8 mouse cellular contexts compared by ENCODE assay signal in the genomic region with DNA sequence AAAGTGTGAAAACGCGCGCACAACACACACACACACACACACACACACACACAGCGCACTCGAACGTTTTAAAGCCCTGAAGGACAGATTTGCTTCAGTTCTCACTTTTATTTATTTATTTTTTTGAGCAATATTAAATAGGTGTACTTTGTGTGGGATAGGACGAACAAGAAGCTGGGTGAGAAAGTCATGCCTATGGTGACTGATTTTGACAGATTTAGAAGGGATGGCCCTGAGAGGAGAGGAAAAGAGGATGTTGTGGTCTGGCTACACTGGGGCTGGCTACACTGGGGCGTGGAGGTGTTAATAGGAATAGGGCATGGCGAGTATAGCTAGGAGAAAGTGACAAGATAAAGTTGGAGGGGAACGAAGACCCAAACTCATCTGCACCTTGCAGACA. TPM values are rescaled to one million over a fixed set of nuclear protein-coding genes. Genes with fewer than 3 reads are reported as not detected.
DNase-seq lines count a peak whose midpoint lies in the region; TF ChIP-seq lines count a peak whose summit lies in the region.

No protein-coding gene starts in this region.

- peak; percentile 37 for DNase-seq in cerebellum, adult 11-12 months
- no peak for DNase-seq in cerebellum, postnatal 4 days (ENCODE audit: low spot score in 2 of 2)
- DNase-seq in thymus, adult 2 months = no peak
- DNase-seq in thymus, postnatal 4 days = no peak
- DNase-seq in limb, embryonic 10.5 days (ENCODE audit: low spot score) = no peak
- DNase-seq in layer of hippocampus, postnatal 25 days (ENCODE audit: extremely low spot score in 1 of 2, low spot score in 1 of 2) = no peak
- no peak for DNase-seq in ovary, postnatal 36 days (ENCODE audit: low spot score)

- no peak overlapping the region for H3K27ac ChIP-seq in thymus, adult 2 months (ENCODE audit: control insufficient read depth, insufficient read depth, low read length)
- peak overlapping the region; percentile 99 for H3K27ac ChIP-seq in limb, embryonic 10.5 days

- peak overlapping the region; percentile 80 for H3K4me2 ChIP-seq in myocyte (ENCODE audit: low read depth)

- peak overlapping the region; percentile 83 for H3K4me3 ChIP-seq in thymus, adult 2 months (ENCODE audit: control insufficient read depth, insufficient read depth, low read length)
- H3K4me3 ChIP-seq in limb, embryonic 10.5 days = peak overlapping the region; percentile 99
- H3K4me3 ChIP-seq in myocyte = peak overlapping the region; percentile 90

- no peaks in the 10 kb centered on the region for H3K27me3 ChIP-seq in thymus, adult 2 months (ENCODE audit: control insufficient read depth, insufficient read depth, low read length)
- no peaks in the 10 kb centered on the region for H3K27me3 ChIP-seq in limb, embryonic 10.5 days (ENCODE audit: low read depth, poor library complexity, severe bottlenecking)
- H3K27me3 ChIP-seq in myocyte (ENCODE audit: control insufficient read depth, insufficient read depth, insufficient read length) = no peaks in the 10 kb centered on the region

- peaks cover 8% of the 10 kb centered on the region for H3K4me1 ChIP-seq in thymus, adult 2 months (replicated peaks; ENCODE audit: control insufficient read depth, insufficient read depth, low read length)
- H3K4me1 ChIP-seq in limb, embryonic 10.5 days = peaks cover 22% of the 10 kb centered on the region

- no peaks in the 10 kb centered on the region for H3K9me3 ChIP-seq in limb, embryonic 10.5 days (replicated peaks)

- no peak for TF ChIP-seq POLR2A in thymus, adult 2 months (IDR thresholded peaks at IDR 0.05; ENCODE audit: control insufficient read depth, extremely low read depth, insufficient read depth, low read length, poor library complexity)
- no peak for TF ChIP-seq POLR2A in myocyte (IDR thresholded peaks at IDR 0.05; ENCODE audit: insufficient read length, low read depth)

- peaks cover 35% of the 10 kb centered on the region for H3K79me2 ChIP-seq in myocyte (ENCODE audit: control insufficient read depth, insufficient read depth)

- peak overlapping the region; percentile 87 for H3ac ChIP-seq in myocyte (ENCODE audit: control insufficient read depth, insufficient read length)

- TF ChIP-seq CTCF in thymus, adult 2 months (IDR thresholded peaks at IDR 0.05; ENCODE audit: borderline replicate concordance, control insufficient read depth, extremely low read depth, insufficient read depth, low read length, poor library complexity) = no peak

- WGBS in thymus, adult 2 months = 16% methylated on average over 10 of the region's 10 CpGs
- WGBS in limb, embryonic 10.5 days = 63% methylated on average over 10 of the region's 10 CpGs

- no peaks in the 10 kb centered on the region for H3K36me3 ChIP-seq in thymus, adult 2 months (ENCODE audit: control insufficient read depth, insufficient read depth, low read length)
- H3K36me3 ChIP-seq in limb, embryonic 10.5 days = no peaks in the 10 kb centered on the region
- no peaks in the 10 kb centered on the region for H3K36me3 ChIP-seq in myocyte (ENCODE audit: control insufficient read depth, insufficient read depth)

TF ChIP-seq in myocyte, 11 proteins besides CTCF, POLR2A, EP300 and RAD21:
- no peak for TF ChIP-seq REST (IDR thresholded peaks at IDR 0.05; ENCODE audit: insufficient read depth, insufficient read length)
- TF ChIP-seq POLR2AphosphoS2 (IDR thresholded peaks at IDR 0.05; ENCODE audit: insufficient read length, low read depth) = peak; percentile 22
TF ChIP-seq in myocyte: peak in this region for 1.

RNA-seq across cellular contexts. Expression of gene Tbpl1, which starts 0.4 kb away (rescaled TPM):
- polyA plus RNA-seq in thymus, adult 2 months (2012; rRNA removed) = 53.6 and 67.3 TPM in 2 replicates
- polyA plus RNA-seq in limb, embryonic 10.5 days (2016; fragmentation: Nextera tagmentation; extraction: Ambion mirVana) = 73.3 and 78.9 TPM in 2 replicates
- polyA plus RNA-seq in myocyte (2012; fragmentation: generic; extraction: Trizol) = 72.5 TPM
- 10 to 100 TPM; 60.6 to 61.8 TPM for total RNA-seq in layer of hippocampus, postnatal 25 days (2021)
